Mouse (Mus musculus) G1E (cell line): ENCODE measurements around the gene Sulf2. TPM values are rescaled to one million over a fixed set of nuclear protein-coding genes. Genes with fewer than 3 reads are reported as not detected.

Experiments used
- ATAC-seq: 2 replicates; pipeline ENCODE4 v1.8.0; 2016; ENCODE audit warnings: mild to moderate bottlenecking; ENCODE audit not compliant: insufficient number of reproducible peaks, poor library complexity, low FRiP score, severe bottlenecking; ENCODE audit errors: extremely low read depth
- DNase-seq: peaks from one replicate; pipeline ENCODE4 v3.0.0; 2012; ENCODE audit warnings: low spot score
- H3K27me3 ChIP-seq: 2 replicates; pipeline ENCODE4 v1.6.1; 2012; ENCODE audit warnings: mild to moderate bottlenecking, low read length, inconsistent platforms; ENCODE audit not compliant: insufficient read depth
- H3K36me3 ChIP-seq: replicated peaks from 2 replicates; pipeline ENCODE3; 2012; ENCODE audit warnings: mild to moderate bottlenecking, inconsistent platforms
- H3K4me1 ChIP-seq: 2 replicates; pipeline ENCODE4 v1.6.1; 2012; ENCODE audit warnings: low read depth, low read length, inconsistent platforms, mixed read lengths; ENCODE audit not compliant: insufficient read depth
- H3K4me3 ChIP-seq: 2 replicates; pipeline ENCODE4 v1.5.1; 2012; ENCODE audit warnings: low read depth, mild to moderate bottlenecking, inconsistent platforms, low read length, moderate library complexity, mixed read lengths
- H3K9me3 ChIP-seq: replicated peaks from 2 replicates; pipeline ENCODE4 v1.6.1; 2012; ENCODE audit warnings: inconsistent platforms
- CTCF ChIP-seq: IDR thresholded peaks from 2 replicates; pipeline ENCODE4 v1.5.1; 2012; ENCODE audit warnings: low read depth, low read length, inconsistent platforms, mixed read lengths
- GATA1 ChIP-seq: IDR thresholded peaks from 2 replicates; pipeline ENCODE4 v1.6.1; 2012; ENCODE audit warnings: borderline replicate concordance, low read length, inconsistent platforms, mixed read lengths
- GATA2 ChIP-seq: IDR thresholded peaks from 2 replicates; pipeline ENCODE4 v1.6.1; 2012; ENCODE audit warnings: low read depth, low read length, inconsistent platforms, borderline replicate concordance
- POLR2AphosphoS5 ChIP-seq: IDR thresholded peaks from 2 replicates; pipeline ENCODE4 v1.6.1; 2012; ENCODE audit warnings: low read depth, low read length, inconsistent platforms; ENCODE audit not compliant: insufficient replicate concordance
- TAL1 ChIP-seq: conservative IDR thresholded peaks from 2 replicates; pipeline ENCODE4 v1.6.1; 2012; ENCODE audit warnings: low read depth, low read length, inconsistent platforms, mixed read lengths
- polyA plus RNA-seq: library from polyadenylated mRNA; stranded (reverse); fragments of >175 nt; gene quantifications from 2 replicates; pipeline ENCODE4 v1.2.3, GENCODE M21; 2012
- total RNA-seq, 2 experiments: library from RNA; stranded (forward) in 1 of 2; stranded (reverse) in 1 of 2; fragments of 200-1000 nt in 1 of 2; fragments of >200 nt in 1 of 2; fragmentation: Nextera tagmentation in 1 of 2; gene quantifications; 2 replicates each; pipeline ENCODE4 v1.2.3; 2014 to 2017

The Sulf2 gene
- total and polyA plus RNA-seq, 3 experiments, result 0.16 TPM; not detected in 2

GRCm38 (mm10) chr2:166073082-166073481 is 82.4 kb downstream of the Sulf2 start:
- peaks cover 30% of the 10 kb centered on the region for H3K36me3 ChIP-seq
- TF ChIP-seq GATA2 (no peak), CTCF (no peak), POLR2AphosphoS5 (no peak), GATA1 (no peak), TAL1 (no peak)
- peaks cover 2% of the 10 kb centered on the region; the same call in 1 of the 2 replicates for H3K27me3 ChIP-seq
- H3K9me3 ChIP-seq, result no peaks in the 10 kb centered on the region
- no peak overlapping the region for H3K4me3 ChIP-seq
- no peak for DNase-seq
- ATAC-seq, result no peak
- no peaks in the 10 kb centered on the region for H3K4me1 ChIP-seq

DNA sequence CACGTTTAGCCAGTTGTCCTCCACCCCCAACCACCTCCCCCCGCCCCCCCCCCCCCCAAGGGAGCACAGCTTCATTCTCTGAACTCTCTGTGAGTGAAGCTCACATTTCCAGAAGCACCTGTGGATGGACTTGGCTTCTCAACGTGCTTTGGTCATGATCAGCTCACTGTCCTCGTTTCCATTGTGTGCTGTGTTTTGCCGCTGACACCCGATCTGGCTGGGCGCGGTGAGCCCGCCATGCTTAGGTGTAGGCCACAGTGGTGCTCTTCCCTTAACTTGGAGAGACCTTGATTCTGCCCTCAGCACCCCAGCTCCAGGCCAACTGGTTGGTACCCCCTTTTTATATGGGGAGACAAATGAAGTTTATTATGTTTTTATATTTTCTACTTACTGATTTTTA is 83.6 kb downstream of the Sulf2 start:
- ATAC-seq (no peak), DNase-seq (no peak)
- Histone ChIP-seq H3K36me3 (peaks cover 40% of the 10 kb centered on the region), H3K27me3 (no peaks in the 10 kb centered on the region), H3K4me3 (no peak overlapping the region), H3K4me1 (no peaks in the 10 kb centered on the region), H3K9me3 (no peaks in the 10 kb centered on the region)
- TF ChIP-seq GATA1, result no peak
- TF ChIP-seq CTCF, result no peak
- no peak for TF ChIP-seq GATA2
- TF ChIP-seq TAL1, result no peak
- no peak for TF ChIP-seq POLR2AphosphoS5

- no peaks in the 10 kb centered on the region for H3K4me1 ChIP-seq
- H3K36me3 ChIP-seq, result peaks cover 44% of the 10 kb centered on the region
- DNase-seq, result no peak
- no peaks in the 10 kb centered on the region for H3K27me3 ChIP-seq
- no peaks in the 10 kb centered on the region for H3K9me3 ChIP-seq
- no peak for ATAC-seq
- TF ChIP-seq POLR2AphosphoS5 (no peak), TAL1 (no peak), CTCF (no peak), GATA1 (no peak), GATA2 (no peak)
- H3K4me3 ChIP-seq, result no peak overlapping the region
These were observed 84.0 kb downstream of the Sulf2 start for GRCm38 (mm10) chr2:166071481-166071880.

DNA sequence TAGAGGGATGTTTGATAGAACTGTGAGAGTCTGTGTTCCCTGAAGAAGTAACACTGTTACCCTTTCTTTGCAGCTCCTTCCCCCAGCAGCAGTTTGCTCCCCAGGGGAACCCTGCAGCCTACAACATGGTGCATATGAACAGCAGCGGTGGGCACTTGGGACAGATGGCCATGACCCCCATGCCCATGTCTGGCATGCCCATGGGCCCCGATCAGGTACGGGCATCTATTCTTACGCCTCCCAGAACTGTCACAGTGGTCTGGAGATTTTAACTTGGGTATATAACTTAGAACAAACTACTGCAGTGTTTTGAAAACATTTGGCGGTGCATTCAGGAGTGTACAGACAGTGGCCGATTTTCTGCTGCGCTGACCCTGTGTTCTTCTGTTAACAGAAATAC is 85.7 kb downstream of the Sulf2 start:
- Histone ChIP-seq H3K27me3 (no peaks in the 10 kb centered on the region), H3K4me1 (no peaks in the 10 kb centered on the region), H3K9me3 (no peaks in the 10 kb centered on the region), H3K4me3 (no peak overlapping the region), H3K36me3 (peaks cover 55% of the 10 kb centered on the region)
- DNase-seq (no peak), ATAC-seq (no peak)
- TF ChIP-seq POLR2AphosphoS5 (no peak), GATA2 (no peak)

GRCm38 (mm10) chr2:166069164-166069563 is 86.3 kb downstream of the Sulf2 start:
- TF ChIP-seq TAL1 (no peak), POLR2AphosphoS5 (no peak), GATA1 (no peak), CTCF (no peak), GATA2 (no peak)
- H3K36me3 ChIP-seq, result peaks cover 58% of the 10 kb centered on the region
- ATAC-seq, result no peak

DNA sequence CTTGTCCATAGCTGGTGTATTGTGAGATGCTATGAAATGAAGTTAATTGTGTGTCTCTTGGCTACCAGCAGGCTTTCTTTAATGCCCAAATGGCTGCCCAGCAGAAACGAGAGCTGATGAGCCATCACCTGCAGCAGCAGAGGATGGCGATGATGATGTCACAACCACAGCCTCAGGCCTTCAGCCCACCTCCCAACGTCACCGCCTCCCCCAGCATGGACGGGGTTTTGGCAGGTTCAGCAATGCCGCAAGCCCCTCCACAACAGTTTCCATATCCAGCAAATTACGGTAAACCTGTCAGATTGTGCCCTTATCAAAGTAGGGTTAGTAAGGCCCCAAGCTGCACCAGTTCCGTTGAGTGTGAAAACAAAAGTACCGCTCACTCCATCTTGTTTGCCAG is 87.2 kb downstream of the Sulf2 start:
- Histone ChIP-seq H3K9me3 (no peaks in the 10 kb centered on the region), H3K4me3 (no peak overlapping the region), H3K4me1 (no peaks in the 10 kb centered on the region), H3K36me3 (peaks cover 58% of the 10 kb centered on the region), H3K27me3 (no peaks in the 10 kb centered on the region)
- ATAC-seq (no peak), DNase-seq (no peak)
- TF ChIP-seq GATA1 (no peak), CTCF (no peak)

More at GRCm38 (mm10) chr2:166069164-166069563, 86.3 kb downstream of the Sulf2 start:
- H3K27me3 ChIP-seq, result no peaks in the 10 kb centered on the region
- no peak for DNase-seq
- H3K4me3 ChIP-seq, result no peak overlapping the region
- no peaks in the 10 kb centered on the region for H3K4me1 ChIP-seq
- no peaks in the 10 kb centered on the region for H3K9me3 ChIP-seq

GRCm38 (mm10) chr2:166066434-166066833 is 89.0 kb downstream of the Sulf2 start:
- no peak for TF ChIP-seq POLR2AphosphoS5
- no peak for TF ChIP-seq CTCF
- TF ChIP-seq GATA1, result no peak
- TF ChIP-seq TAL1, result no peak
- TF ChIP-seq GATA2, result no peak
- Histone ChIP-seq H3K36me3 (peaks cover 63% of the 10 kb centered on the region), H3K9me3 (no peaks in the 10 kb centered on the region), H3K27me3 (no peaks in the 10 kb centered on the region), H3K4me3 (no peak overlapping the region), H3K4me1 (no peaks in the 10 kb centered on the region)
- DNase-seq, result no peak
- no peak for ATAC-seq
